Mouse (Mus musculus) heart, adult 2 months (tissue): Measurements from ENCODE around the gene Nrxn2.

Experiments used
- CTCF ChIP-seq: fragments of 200-600 bp; IDR thresholded peaks from 2 replicates; pipeline ENCODE4 v1.8.1; 2022; ENCODE audit warnings: antibody characterized with exemption, mild to moderate bottlenecking, moderate library complexity
- EP300 ChIP-seq: fragments of 200-500 bp; IDR thresholded peaks from 2 replicates; pipeline ENCODE4 v1.6.1; 2011; ENCODE audit warnings: low read depth, low read length, control low read depth; ENCODE audit not compliant: insufficient read depth
- POLR2A ChIP-seq: fragments of 200-500 bp; IDR thresholded peaks from 2 replicates; pipeline ENCODE4 v1.6.1; 2011; ENCODE audit warnings: mild to moderate bottlenecking, low read depth, low read length, control low read depth; ENCODE audit not compliant: insufficient read depth

DNA sequence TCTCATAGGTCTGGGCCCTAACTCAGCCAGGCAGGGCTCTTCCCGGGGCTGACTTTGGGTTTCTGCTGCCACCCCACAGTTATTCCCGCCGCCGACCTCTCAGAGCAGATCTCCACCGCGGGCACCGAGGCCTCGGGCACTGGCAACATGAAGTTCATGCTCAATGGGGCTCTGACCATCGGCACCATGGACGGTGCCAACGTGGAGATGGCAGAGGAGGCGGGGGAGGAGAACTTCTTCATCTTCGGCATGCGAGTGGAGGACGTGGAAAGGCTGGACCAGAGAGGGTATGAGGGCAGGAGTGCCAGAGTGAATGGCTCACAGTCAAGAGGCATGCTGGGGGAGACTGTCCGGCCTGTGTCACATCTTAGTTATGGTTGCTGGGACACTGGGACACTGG, 24.9 kb upstream of the Nrxn2 start:
- no peak for TF ChIP-seq CTCF
- no peak for TF ChIP-seq POLR2A
- TF ChIP-seq EP300, result no peak
